Mouse (Mus musculus) induced T-regulatory cell, adult 2 months (primary cell): ENCODE data around the gene Ano4.
A peak's percentile ranks its signal among the peaks of the same experiment; 100 is the strongest.

Experiments
- DNase-seq: peaks from one replicate; pipeline ENCODE4 v3.0.0-alpha.2; 2012; ENCODE audit warnings: low read depth

Ano4 gene

GRCm38 (mm10) chr10:89280402-89280801 lies 64.2 kb downstream of the Ano4 start:
- DNase-seq, result no peak

GRCm38 (mm10) chr10:89273001-89273680 lies 71.4 kb downstream of the Ano4 start:
- no peak for DNase-seq

- no peak for DNase-seq
These were observed 77.2 kb downstream of the Ano4 start for GRCm38 (mm10) chr10:89267312-89267711.

- DNase-seq, result no peak
These were observed 81.2 kb downstream of the Ano4 start for GRCm38 (mm10) chr10:89263396-89263795.

- no peak for DNase-seq
These were observed 86.8 kb downstream of the Ano4 start for GRCm38 (mm10) chr10:89257457-89258381.

GRCm38 (mm10) chr10:89256762-89257456 lies 87.7 kb downstream of the Ano4 start:
- DNase-seq, result no peak

GRCm38 (mm10) chr10:89254765-89255164 lies 89.8 kb downstream of the Ano4 start:
- no peak for DNase-seq

GRCm38 (mm10) chr10:89253799-89254198 lies 90.8 kb downstream of the Ano4 start:
- DNase-seq, result no peak

GRCm38 (mm10) chr10:89252636-89253035 lies 91.9 kb downstream of the Ano4 start:
- no peak for DNase-seq

- DNase-seq, result no peak
These were observed 100.8 kb downstream of the Ano4 start for GRCm38 (mm10) chr10:89243808-89244207.

GRCm38 (mm10) chr10:89224524-89224923 lies 120.0 kb downstream of the Ano4 start:
- DNase-seq, result peak; percentile 6

- DNase-seq, result no peak
These were observed 122.1 kb downstream of the Ano4 start for GRCm38 (mm10) chr10:89222284-89222989.

- DNase-seq, result no peak
These were observed 128.5 kb downstream of the Ano4 start for GRCm38 (mm10) chr10:89216078-89216477.

GRCm38 (mm10) chr10:89205858-89206257 lies 138.7 kb downstream of the Ano4 start:
- peak; percentile 5 for DNase-seq

GRCm38 (mm10) chr10:89196444-89196843 lies 148.1 kb downstream of the Ano4 start:
- DNase-seq, result no peak

- DNase-seq, result no peak
These were observed 149.5 kb downstream of the Ano4 start for GRCm38 (mm10) chr10:89195068-89195467.

- DNase-seq, result no peak
These were observed 150.1 kb downstream of the Ano4 start for GRCm38 (mm10) chr10:89194440-89194839.

- no peak for DNase-seq
These were observed 166.6 kb downstream of the Ano4 start for GRCm38 (mm10) chr10:89177921-89178320.

GRCm38 (mm10) chr10:89164533-89164932 lies 180.0 kb downstream of the Ano4 start:
- DNase-seq, result no peak

- DNase-seq, result no peak
These were observed 189.1 kb downstream of the Ano4 start for GRCm38 (mm10) chr10:89155502-89155901.

- DNase-seq, result no peak
These were observed 189.6 kb downstream of the Ano4 start for GRCm38 (mm10) chr10:89154797-89155465.
